8 mouse cellular contexts compared by ENCODE assay signal in genomic region chr13:37760957-37761941, GRCm38 (mm10). TPM values are rescaled to one million over a fixed set of nuclear protein-coding genes. Genes with fewer than 3 reads are reported as not detected.
DNase-seq lines count a peak whose midpoint lies in the region; ATAC-seq and TF ChIP-seq lines count a peak whose summit lies in the region.

No protein-coding gene starts in this region.

- 27% methylated on average over 23 of the region's 23 CpGs for WGBS in heart, postnatal 0 days
- 29% methylated on average over 23 of the region's 23 CpGs for WGBS in midbrain, embryonic 10.5 days

- H3K4me2 ChIP-seq in heart, postnatal 0 days (ENCODE audit: low read depth, low read length), result peak overlapping the region; percentile 25

- DNase-seq in cerebellum, adult 9-11 months, result peak; percentile 3
- no peak for DNase-seq in cerebellum, adult 11 months
- DNase-seq in embryo, embryonic 9.5 days (ENCODE audit: extremely low spot score), result peak; percentile 56
- peak; percentile 79 for DNase-seq in heart, postnatal 0 days (ENCODE audit: low spot score)
- peak; percentile 45 for DNase-seq in kidney, postnatal 10 days
- peak; percentile 71 for DNase-seq in midbrain, embryonic 10.5 days (ENCODE audit: low spot score)
- DNase-seq in c-Kit-positive CD71-positive TER-119-positive erythroid progenitor cells, embryonic 14.5 days (ENCODE audit: low spot score), result no peak

- ATAC-seq in heart, postnatal 0 days (ENCODE audit: insufficient read depth, low read depth), result peak; percentile 89
- no peak for ATAC-seq in monocyte, adult 5-6 weeks (replicated peaks; ENCODE audit: insufficient number of reproducible peaks, low FRiP score, low TSS enrichment, poor library complexity, severe bottlenecking)

- H3K36me3 ChIP-seq in heart, postnatal 0 days (replicated peaks; ENCODE audit: control insufficient read depth, insufficient read depth, low read length), result no peaks in the 10 kb centered on the region
- H3K36me3 ChIP-seq in midbrain, embryonic 10.5 days, result no peaks in the 10 kb centered on the region

- no peak overlapping the region for H3K4me3 ChIP-seq in heart, postnatal 0 days (ENCODE audit: low read depth, low read length)
- H3K4me3 ChIP-seq in midbrain, embryonic 10.5 days, result peak overlapping the region; percentile 38

- H3K27ac ChIP-seq in heart, postnatal 0 days (ENCODE audit: low read depth), result peak overlapping the region; percentile 89
- peak overlapping the region; percentile 70 for H3K27ac ChIP-seq in midbrain, embryonic 10.5 days (replicated peaks)

- TF ChIP-seq CTCF in heart, postnatal 0 days (IDR thresholded peaks at IDR 0.05; ENCODE audit: low read depth), result no peak

- H3K27me3 ChIP-seq in heart, postnatal 0 days (ENCODE audit: control insufficient read depth, insufficient read depth, low read length), result no peaks in the 10 kb centered on the region
- H3K27me3 ChIP-seq in midbrain, embryonic 10.5 days (ENCODE audit: low read depth, poor library complexity, severe bottlenecking), result peaks cover 87% of the 10 kb centered on the region

- H3K4me1 ChIP-seq in heart, postnatal 0 days (ENCODE audit: control insufficient read depth, insufficient read depth), result peaks cover 24% of the 10 kb centered on the region
- peaks cover 28% of the 10 kb centered on the region for H3K4me1 ChIP-seq in midbrain, embryonic 10.5 days

- TF ChIP-seq EP300 in heart, postnatal 0 days (IDR thresholded peaks at IDR 0.05; ENCODE audit: low read depth), result peak; percentile 84

- H3K9me3 ChIP-seq in heart, postnatal 0 days (replicated peaks; ENCODE audit: control insufficient read depth, low read length), result 0 out of 2 replicates have a peak, but pooled peaks cover 8% of the 10 kb centered on the region
- peaks cover 6% of the 10 kb centered on the region; the same call in 1 of the 2 replicates for H3K9me3 ChIP-seq in midbrain, embryonic 10.5 days (replicated peaks)

- peak overlapping the region; percentile 41; the same call in 1 of the 2 replicates for H3K9ac ChIP-seq in heart, postnatal 0 days (replicated peaks; ENCODE audit: low read depth, low read length)

RNA-seq across cellular contexts. Expression of gene Rreb1, which starts 17.0 kb away (rescaled TPM):
- total RNA-seq in heart, postnatal 0 days (2014; rRNA removed; ENCODE audit: low replicate concordance), result 18.2 and 21.2 TPM in 2 replicates
- polyA plus RNA-seq in heart, postnatal 0 days (2015; fragmentation: Nextera tagmentation; extraction: Ambion mirVana), result 6.7 and 8.7 TPM in 2 replicates
- 4.5 and 4.8 TPM in 2 replicates for polyA plus RNA-seq in midbrain, embryonic 10.5 days (2016; fragmentation: Nextera tagmentation; extraction: Ambion mirVana)
- 13.0 to 29.9 TPM (median 18.2 TPM) in 3 replicates for total RNA-seq in monocyte, adult 5-6 weeks (2017)

Comparison
In these comparisons a context has a peak if more than half of its experiments do, and no peak if none do; other contexts are left out.
1. DNase-seq: peak in cerebellum, adult 9-11 months (single experiment), embryo, embryonic 9.5 days (single experiment), heart, postnatal 0 days (single experiment), kidney, postnatal 10 days (single experiment) and midbrain, embryonic 10.5 days (single experiment); none in cerebellum, adult 11 months (single experiment) and c-Kit-positive CD71-positive TER-119-positive erythroid progenitor cells, embryonic 14.5 days (single experiment).